14 mouse cellular contexts compared by ENCODE assay signal in genomic region chr16:29865075-29865740, GRCm38 (mm10).
DNase-seq lines count a peak whose midpoint lies in the region; ATAC-seq and TF ChIP-seq lines count a peak whose summit lies in the region.
"Had no signal": no experiment of that assay in that cellular context is flagged by ENCODE, and none has a peak within 500 bp of the region (broad histone marks: within the 10 kb centered on the region; RNA-seq: fewer than 3 reads in every experiment).

No protein-coding gene starts in this region.

- no peak for ATAC-seq in kidney, embryonic 15.5 days (replicated peaks; ENCODE audit: low FRiP score)
- ATAC-seq in megakaryocyte, adult 5-6 weeks (ENCODE audit: poor library complexity, severe bottlenecking): peak; percentile 54
- ATAC-seq in midbrain, embryonic 11.5 days (ENCODE audit: low FRiP score): no peak
- no peak for ATAC-seq in forebrain, embryonic 11.5 days (replicated peaks; ENCODE audit: low FRiP score)
- ATAC-seq: midbrain, embryonic 13.5 days had no signal

- TF ChIP-seq POLR2A in kidney, adult 2 months (IDR thresholded peaks at IDR 0.05; ENCODE audit: low read depth, low read length): no peak

- no peaks in the 10 kb centered on the region for H3K27me3 ChIP-seq in kidney, adult 2 months (replicated peaks; ENCODE audit: control insufficient read depth, insufficient read depth, low read length)
- H3K27me3 ChIP-seq in kidney, embryonic 15.5 days: 0 out of 2 replicates have a peak, but pooled peaks cover 10% of the 10 kb centered on the region
- H3K27me3 ChIP-seq in midbrain, embryonic 11.5 days (ENCODE audit: control insufficient read depth, insufficient read depth, low read length): peaks cover 2% of the 10 kb centered on the region; the same call in 1 of the 2 replicates
- no peaks in the 10 kb centered on the region for H3K27me3 ChIP-seq in forebrain, embryonic 11.5 days (ENCODE audit: control insufficient read depth, insufficient read depth, low read length)

- no peak overlapping the region for H3K4me2 ChIP-seq in kidney, embryonic 15.5 days
- no peak overlapping the region for H3K4me2 ChIP-seq in midbrain, embryonic 11.5 days
- H3K4me2 ChIP-seq in forebrain, embryonic 11.5 days (ENCODE audit: low read depth, low read length, severe bottlenecking): no peak overlapping the region
- H3K4me2 ChIP-seq: heart, embryonic 13.5 days; hindbrain, embryonic 15.5 days; liver, embryonic 15.5 days; midbrain, embryonic 13.5 days had no signal

- 0 out of 2 replicates have a peak, but pooled peaks cover 2% of the 10 kb centered on the region for H3K4me1 ChIP-seq in kidney, adult 2 months (ENCODE audit: control insufficient read depth, insufficient read depth, low read length)
- peaks cover 9% of the 10 kb centered on the region for H3K4me1 ChIP-seq in kidney, embryonic 15.5 days
- peaks cover 3% of the 10 kb centered on the region; the same call in 1 of the 2 replicates for H3K4me1 ChIP-seq in midbrain, embryonic 11.5 days (ENCODE audit: control insufficient read depth, insufficient read depth, low read length)
- peaks cover 8% of the 10 kb centered on the region; the same call in 1 of the 2 replicates for H3K4me1 ChIP-seq in forebrain, embryonic 11.5 days (replicated peaks; ENCODE audit: control insufficient read depth, insufficient read depth, low read length)

- no peak overlapping the region for H3K4me3 ChIP-seq in kidney, adult 2 months (ENCODE audit: insufficient read depth, low read depth, low read length)
- H3K4me3 ChIP-seq in kidney, embryonic 15.5 days (replicated peaks): no peak overlapping the region
- no peak overlapping the region for H3K4me3 ChIP-seq in midbrain, embryonic 11.5 days (ENCODE audit: low read depth, low read length)
- H3K4me3 ChIP-seq in forebrain, embryonic 11.5 days (ENCODE audit: low read depth, low read length): no peak overlapping the region
- H3K4me3 ChIP-seq: erythroblast, embryonic 14.5 days; heart, embryonic 13.5 days; hindbrain, embryonic 15.5 days; liver, embryonic 15.5 days; midbrain, embryonic 13.5 days had no signal

- no peaks in the 10 kb centered on the region for H3K36me3 ChIP-seq in kidney, adult 2 months (ENCODE audit: control insufficient read depth, insufficient read depth, low read length)
- no peaks in the 10 kb centered on the region for H3K36me3 ChIP-seq in kidney, embryonic 15.5 days
- H3K36me3 ChIP-seq in midbrain, embryonic 11.5 days (ENCODE audit: control insufficient read depth, insufficient read depth, low read length): no peaks in the 10 kb centered on the region
- no peaks in the 10 kb centered on the region for H3K36me3 ChIP-seq in forebrain, embryonic 11.5 days (ENCODE audit: control insufficient read depth, insufficient read depth, low read length)
- H3K36me3 ChIP-seq: heart, embryonic 13.5 days; hindbrain, embryonic 15.5 days; liver, embryonic 15.5 days; midbrain, embryonic 13.5 days had no signal

- no peaks in the 10 kb centered on the region for H3K9me3 ChIP-seq in kidney, embryonic 15.5 days (replicated peaks)
- no peaks in the 10 kb centered on the region for H3K9me3 ChIP-seq in midbrain, embryonic 11.5 days (ENCODE audit: control insufficient read depth, low read length)
- H3K9me3 ChIP-seq in forebrain, embryonic 11.5 days (ENCODE audit: control insufficient read depth, low read length): no peaks in the 10 kb centered on the region
- H3K9me3 ChIP-seq: heart, embryonic 13.5 days; hindbrain, embryonic 15.5 days; liver, embryonic 15.5 days; midbrain, embryonic 13.5 days had no signal

- TF ChIP-seq CTCF in kidney, adult 2 months (conservative IDR thresholded peaks at IDR 0.05; ENCODE audit: insufficient read depth, insufficient read length, low read depth, low read length): no peak

- no peak overlapping the region for H3K9ac ChIP-seq in kidney, embryonic 15.5 days
- no peak overlapping the region for H3K9ac ChIP-seq in midbrain, embryonic 11.5 days (ENCODE audit: low read length)
- no peak overlapping the region for H3K9ac ChIP-seq in forebrain, embryonic 11.5 days (ENCODE audit: low read length)
- H3K9ac ChIP-seq: heart, embryonic 13.5 days; hindbrain, embryonic 15.5 days; liver, embryonic 15.5 days; midbrain, embryonic 13.5 days had no signal

- 70% methylated on average over 17 of the region's 17 CpGs for WGBS in kidney, adult 2 months
- 60% methylated on average over 17 of the region's 17 CpGs for WGBS in kidney, embryonic 15.5 days
- 85% methylated on average over 17 of the region's 17 CpGs for WGBS in midbrain, embryonic 11.5 days
- WGBS in forebrain, embryonic 11.5 days: 88% methylated on average over 17 of the region's 17 CpGs

- DNase-seq in kidney, adult 2 months: peak; percentile 44
- peak; percentile 61 for DNase-seq in CD4-positive, CD25-positive, alpha-beta regulatory T cell, adult 2 months (ENCODE audit: low read depth, low spot score)
- peak; percentile 17 for DNase-seq in adrenal gland, adult 8-10 months
- DNase-seq in midbrain, embryonic 11.5 days (ENCODE audit: low spot score, missing footprints): no peak
- DNase-seq in forebrain, embryonic 11.5 days (ENCODE audit: low spot score): no peak
- no peak for DNase-seq in cerebellum, adult 9-10 months
- DNase-seq: right cerebral cortex, postnatal 14 days had no signal

- no peak overlapping the region for H3K27ac ChIP-seq in kidney, adult 2 months (ENCODE audit: insufficient read depth, low read depth, low read length)
- H3K27ac ChIP-seq in kidney, embryonic 15.5 days: no peak overlapping the region
- H3K27ac ChIP-seq in midbrain, embryonic 11.5 days (ENCODE audit: low read depth, low read length): no peak overlapping the region
- no peak overlapping the region for H3K27ac ChIP-seq in forebrain, embryonic 11.5 days (ENCODE audit: low read depth, low read length)
- H3K27ac ChIP-seq: heart, embryonic 13.5 days; hindbrain, embryonic 15.5 days; liver, embryonic 15.5 days; midbrain, embryonic 13.5 days had no signal

Comparison
In these comparisons a context has a peak if more than half of its experiments do, and no peak if none do; other contexts are left out.
1. DNase-seq: peak in kidney, adult 2 months (single experiment), CD4-positive, CD25-positive, alpha-beta regulatory T cell, adult 2 months (single experiment) and adrenal gland, adult 8-10 months (single experiment); none in midbrain, embryonic 11.5 days (single experiment), forebrain, embryonic 11.5 days (single experiment) and cerebellum, adult 9-10 months (single experiment).